8 mouse cellular contexts compared by ENCODE assay signal in genomic region chr3:121777943-121778342, GRCm38 (mm10). TPM values are rescaled to one million over a fixed set of nuclear protein-coding genes. Genes with fewer than 3 reads are reported as not detected.
A peak's percentile ranks its signal among the peaks of the same experiment; 100 is the strongest.
DNase-seq lines count a peak whose midpoint lies in the region; ATAC-seq lines count a peak whose summit lies in the region.

No protein-coding gene starts in this region.

- H3K9me3 ChIP-seq in embryonic facial prominence, embryonic 11.5 days (replicated peaks; ENCODE audit: control insufficient read depth, low read length) = no peaks in the 10 kb centered on the region

- H3K4me1 ChIP-seq in embryonic facial prominence, embryonic 11.5 days (ENCODE audit: control insufficient read depth, insufficient read depth, low read length) = no peaks in the 10 kb centered on the region

- no peak overlapping the region for H3K9ac ChIP-seq in embryonic facial prominence, embryonic 11.5 days (replicated peaks; ENCODE audit: low read length)

- H3K4me2 ChIP-seq in embryonic facial prominence, embryonic 11.5 days (ENCODE audit: low read depth, low read length) = no peak overlapping the region

- no peaks in the 10 kb centered on the region for H3K27me3 ChIP-seq in embryonic facial prominence, embryonic 11.5 days (ENCODE audit: control insufficient read depth, insufficient read depth, low read length)

- peak; percentile 59 for DNase-seq in gastrocnemius, adult 18-20 months (ENCODE audit: low spot score)
- DNase-seq in gastrocnemius, postnatal 25 days = no peak
- peak; percentile 52 for DNase-seq in adrenal gland, adult 2 months
- DNase-seq in embryonic facial prominence, embryonic 11.5 days (ENCODE audit: low spot score) = peak; percentile 82
- peak; percentile 41 to 63 for DNase-seq in layer of hippocampus, postnatal 25 days (ENCODE audit: extremely low spot score in 1 of 2, low spot score in 1 of 2)
- peak; percentile 56 for DNase-seq in lung, postnatal 25 days (ENCODE audit: low spot score)
- peak; percentile 79 for DNase-seq in right cerebral cortex, postnatal 14 days

- 29% methylated on average over 7 of the region's 7 CpGs for WGBS in embryonic facial prominence, embryonic 11.5 days

- H3K36me3 ChIP-seq in embryonic facial prominence, embryonic 11.5 days (replicated peaks; ENCODE audit: control insufficient read depth, insufficient read depth, low read depth, low read length) = no peaks in the 10 kb centered on the region

- no peak overlapping the region for H3K27ac ChIP-seq in embryonic facial prominence, embryonic 11.5 days (replicated peaks; ENCODE audit: low read depth, low read length)

- peak; percentile 92 for ATAC-seq in embryonic facial prominence, embryonic 11.5 days (replicated peaks; ENCODE audit: insufficient number of reproducible peaks, low FRiP score, low TSS enrichment, low read depth)
- peak; percentile 82 to 86 for ATAC-seq in hematopoietic stem cell, adult 5-6 weeks (replicated peaks in 1 of 2; ENCODE audit: insufficient read depth in 1 of 2, low FRiP score in 2 of 2, low TSS enrichment in 1 of 2, low read depth in 1 of 2, poor library complexity in 2 of 2, severe bottlenecking in 2 of 2)

- H3K4me3 ChIP-seq in embryonic facial prominence, embryonic 11.5 days (ENCODE audit: low read depth, low read length) = no peak overlapping the region

RNA-seq across cellular contexts. Expression of gene Abcd3, which starts 37.2 kb away (rescaled TPM):
- total RNA-seq in gastrocnemius, adult 18-20 months (2021) = 10 to 100 TPM; 36.0 to 41.7 TPM
- total RNA-seq in gastrocnemius, postnatal 25 days (2021) = 10 to 100 TPM; 40.1 to 42.3 TPM
- 100 to 1,000 TPM in 1 of 2 experiments, 10 to 100 TPM in 1; 87.2 to 104 TPM for total RNA-seq in adrenal gland, adult 2 months (2021)
- 3.5 and 11.9 TPM in 2 replicates for polyA plus RNA-seq in adrenal gland, adult 2 months (2012; rRNA removed)
- polyA plus RNA-seq in embryonic facial prominence, embryonic 11.5 days (2014; fragmentation: Nextera tagmentation; extraction: Ambion mirVana) = 55.7 and 56.4 TPM in 2 replicates
- total RNA-seq in hematopoietic stem cell, adult 5-6 weeks (2017) = 38.8 and 43.3 TPM in 2 replicates
- total RNA-seq in layer of hippocampus, postnatal 25 days (2021) = 10 to 100 TPM; 58.7 to 64.8 TPM

RNA-seq across cellular contexts. Expression of gene F3, which starts 54.6 kb away (rescaled TPM):
- 1 to 10 TPM; 3.3 to 7.9 TPM for total RNA-seq in gastrocnemius, adult 18-20 months (2021)
- total RNA-seq in gastrocnemius, postnatal 25 days (2021) = 1 to 10 TPM; 4.3 to 6.1 TPM
- 10 to 100 TPM in 1 of 2 experiments, 1 to 10 TPM in 1; 8.0 to 22.4 TPM for total RNA-seq in adrenal gland, adult 2 months (2021)
- polyA plus RNA-seq in adrenal gland, adult 2 months (2012; rRNA removed) = 12.7 and 19.4 TPM in 2 replicates
- 14.2 and 14.9 TPM in 2 replicates for polyA plus RNA-seq in embryonic facial prominence, embryonic 11.5 days (2014; fragmentation: Nextera tagmentation; extraction: Ambion mirVana)
- total RNA-seq in hematopoietic stem cell, adult 5-6 weeks (2017) = 4.6 and 5.7 TPM in 2 replicates
- total RNA-seq in layer of hippocampus, postnatal 25 days (2021) = 10 to 100 TPM; 46.4 to 55.8 TPM
